Mouse (Mus musculus) hindbrain, embryonic 15.5 days (tissue): Measurements from ENCODE around the gene Ryr3. TPM values are rescaled to one million over a fixed set of nuclear protein-coding genes. Genes with fewer than 3 reads are reported as not detected.
A peak's percentile ranks its signal among the peaks of the same experiment; 100 is the strongest.
"Not testable (repeated sequence)": the region's sequence is repeated elsewhere in the genome, so short reads cannot be mapped to it uniquely, and the experiment has no call there.

Source experiments
- ATAC-seq: fragments of 200-750 bp; cut with Nextera tagmentation; 2 replicates; pipeline ENCODE4 v1.8.0; 2017; ENCODE audit warnings: low read depth, moderate number of reproducible peaks, moderate TSS enrichment; ENCODE audit not compliant: low FRiP score
- H3K27ac ChIP-seq: fragments of 300-500 bp; sonication (generic); replicated peaks from 2 replicates; pipeline ENCODE4 v1.5.1; 2015; ENCODE audit warnings: mild to moderate bottlenecking, inconsistent platforms
- H3K27me3 ChIP-seq: fragments of 300-500 bp; sonication (generic); 2 replicates; pipeline ENCODE4 v1.6.1; 2015; ENCODE audit warnings: control low read depth, inconsistent platforms
- H3K36me3 ChIP-seq: fragments of 300-500 bp; sonication (generic); 2 replicates; pipeline ENCODE4 v1.6.1; 2015; ENCODE audit warnings: control low read depth, inconsistent platforms
- H3K4me1 ChIP-seq: fragments of 300-500 bp; sonication (generic); replicated peaks from 2 replicates; pipeline ENCODE4 v1.6.1; 2015; ENCODE audit warnings: control low read depth, inconsistent platforms
- H3K4me2 ChIP-seq: fragments of 300-500 bp; sonication (generic); 2 replicates; pipeline ENCODE4 v1.6.1; 2015; ENCODE audit warnings: moderate library complexity, mild to moderate bottlenecking, inconsistent platforms
- H3K4me3 ChIP-seq: fragments of 300-500 bp; sonication (generic); 2 replicates; pipeline ENCODE4 v1.5.1; 2015; ENCODE audit warnings: mild to moderate bottlenecking, inconsistent platforms
- H3K9ac ChIP-seq: fragments of 300-500 bp; sonication (generic); 2 replicates; pipeline ENCODE4 v1.6.1; 2015; ENCODE audit warnings: inconsistent platforms
- H3K9me3 ChIP-seq: fragments of 300-500 bp; sonication (generic); 2 replicates; pipeline ENCODE4 v1.6.1; 2016; ENCODE audit warnings: control low read depth, inconsistent platforms
- WGBS: fragments of 180-500 bp; shearing (Covaris S2); methylation state at CpG from one replicate; pipeline ENCODE4 v1.1.7; 2015; 5-methylcytosine and 5-hydroxymethylcytosine counted together
- polyA plus RNA-seq: library from polyadenylated mRNA; unstranded; fragments of >200 nt; fragmentation: Nextera tagmentation; extraction: Ambion mirVana; gene quantifications from 2 replicates; pipeline ENCODE4 v1.2.1, GENCODE M21; 2015

Gene Ryr3
- polyA plus RNA-seq, 1 experiment from 2014 or later, result 5.5 TPM

GRCm38 (mm10) chr2:113092756-113093155 lies 124.1 kb downstream of the Ryr3 start:
- Histone ChIP-seq H3K36me3 (no peaks in the 10 kb centered on the region), H3K27me3 (no peaks in the 10 kb centered on the region), H3K4me1 (no peaks in the 10 kb centered on the region), H3K27ac (no peak overlapping the region), H3K9me3 (no peaks in the 10 kb centered on the region), H3K4me2 (no peak overlapping the region), H3K4me3 (no peak overlapping the region), H3K9ac (no peak overlapping the region)
- WGBS, result 100% methylated on average over 1 of the region's 1 CpGs
- ATAC-seq, result no peak

DNA sequence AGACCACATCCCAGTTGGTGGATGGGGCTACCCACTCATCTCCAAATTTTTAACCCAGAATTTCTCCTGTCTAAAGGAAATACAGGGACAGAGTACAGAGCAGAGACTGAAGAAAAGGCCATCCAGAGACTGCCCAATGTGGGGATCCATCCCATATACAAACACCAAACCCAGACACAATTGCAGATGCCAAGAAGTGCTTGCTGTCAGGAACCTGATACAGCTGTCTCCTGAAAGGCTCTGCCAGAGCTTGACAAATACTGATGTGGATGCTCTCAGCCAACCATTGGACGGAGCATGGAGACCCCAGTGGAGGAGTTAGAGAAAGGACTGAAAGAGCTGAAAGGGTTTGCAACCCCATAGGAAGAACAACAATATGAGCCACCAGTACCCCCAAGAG lies 125.6 kb downstream of the Ryr3 start:
- H3K9ac ChIP-seq, H3K36me3 ChIP-seq, H3K9me3 ChIP-seq, H3K27ac ChIP-seq, H3K4me2 ChIP-seq, ATAC-seq, H3K4me1 ChIP-seq, H3K4me3 ChIP-seq, H3K27me3 ChIP-seq: not testable (repeated sequence)
- WGBS, result 81% methylated on average over 1 of the region's 1 CpGs

DNA sequence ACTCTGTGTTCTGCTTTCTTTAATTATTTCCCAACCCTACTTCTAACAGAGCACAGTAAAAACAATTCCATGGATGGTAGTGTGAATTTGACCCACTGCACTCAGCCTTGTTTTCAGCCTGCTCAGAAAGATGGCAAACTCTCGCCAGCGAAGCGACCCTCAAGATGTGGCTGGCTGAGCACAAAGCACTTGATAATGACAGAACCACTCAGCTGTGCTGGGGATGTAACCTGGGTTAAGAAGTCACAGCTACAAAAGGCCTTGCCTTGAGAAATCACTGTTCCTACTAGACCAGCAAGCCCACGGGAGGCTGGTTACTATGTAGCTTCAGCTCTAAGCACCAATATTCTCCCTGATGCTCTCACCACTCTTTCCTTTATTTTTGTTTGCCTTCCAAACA lies 140.5 kb downstream of the Ryr3 start:
- no peaks in the 10 kb centered on the region for H3K27me3 ChIP-seq
- H3K9ac ChIP-seq, result no peak overlapping the region
- H3K27ac ChIP-seq, result no peak overlapping the region
- 73% methylated on average over 4 of the region's 4 CpGs for WGBS
- no peaks in the 10 kb centered on the region for H3K36me3 ChIP-seq
- no peak overlapping the region for H3K4me2 ChIP-seq
- no peaks in the 10 kb centered on the region for H3K4me1 ChIP-seq
- ATAC-seq, result no peak
- no peak overlapping the region for H3K4me3 ChIP-seq
- H3K9me3 ChIP-seq, result no peaks in the 10 kb centered on the region

DNA sequence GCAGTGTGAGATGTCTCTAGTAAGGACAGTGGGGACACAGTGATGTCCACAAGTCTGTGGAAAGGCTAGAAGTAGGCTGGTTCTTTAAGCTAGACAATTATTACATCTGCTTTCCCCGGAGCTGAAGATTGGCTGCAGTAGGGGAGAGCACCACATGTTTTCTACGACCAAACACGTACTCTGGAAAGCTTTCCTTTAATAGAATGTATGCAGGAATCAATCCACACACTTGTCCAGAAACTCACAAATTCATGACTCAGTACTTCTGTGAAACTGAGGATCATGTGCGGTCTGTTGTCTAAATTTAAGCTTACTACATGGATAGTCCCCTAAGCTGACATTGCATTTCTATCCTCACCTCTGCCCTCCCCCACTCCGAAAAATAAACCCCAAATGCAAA lies 157.5 kb downstream of the Ryr3 start:
- Histone ChIP-seq H3K27me3 (no peaks in the 10 kb centered on the region), H3K9ac (no peak overlapping the region), H3K4me3 (no peak overlapping the region), H3K9me3 (no peaks in the 10 kb centered on the region), H3K27ac (no peak overlapping the region), H3K4me2 (no peak overlapping the region), H3K36me3 (no peaks in the 10 kb centered on the region), H3K4me1 (no peaks in the 10 kb centered on the region)
- WGBS, result 85% methylated on average over 5 of the region's 5 CpGs
- ATAC-seq, result no peak

DNA sequence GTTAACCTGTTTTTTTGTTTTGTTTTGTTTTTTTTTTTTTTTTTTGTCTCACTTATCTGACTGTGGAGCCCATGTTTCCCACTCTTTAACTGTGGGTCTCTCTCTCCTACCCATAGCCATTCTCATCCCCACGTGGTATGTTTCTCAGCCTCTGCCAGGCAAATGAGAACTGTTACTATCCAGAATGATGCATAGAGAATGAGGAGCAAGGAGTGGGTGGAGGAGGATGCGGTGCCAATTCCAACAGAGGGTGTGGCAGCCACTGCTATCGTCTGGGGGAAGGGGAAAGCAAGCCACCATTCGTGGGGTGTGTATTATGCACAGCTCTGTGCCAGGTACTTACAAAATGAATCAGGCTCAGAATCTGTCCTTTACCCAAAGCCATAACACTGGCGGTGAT lies 158.0 kb downstream of the Ryr3 start:
- no peaks in the 10 kb centered on the region for H3K4me1 ChIP-seq
- no peak overlapping the region for H3K9ac ChIP-seq
- WGBS, result 78% methylated on average over 5 of the region's 5 CpGs
- no peak overlapping the region for H3K4me3 ChIP-seq
- H3K27ac ChIP-seq, result no peak overlapping the region
- no peaks in the 10 kb centered on the region for H3K36me3 ChIP-seq
- no peaks in the 10 kb centered on the region for H3K9me3 ChIP-seq
- ATAC-seq, result no peak
- H3K27me3 ChIP-seq, result no peaks in the 10 kb centered on the region
- H3K4me2 ChIP-seq, result no peak overlapping the region

DNA sequence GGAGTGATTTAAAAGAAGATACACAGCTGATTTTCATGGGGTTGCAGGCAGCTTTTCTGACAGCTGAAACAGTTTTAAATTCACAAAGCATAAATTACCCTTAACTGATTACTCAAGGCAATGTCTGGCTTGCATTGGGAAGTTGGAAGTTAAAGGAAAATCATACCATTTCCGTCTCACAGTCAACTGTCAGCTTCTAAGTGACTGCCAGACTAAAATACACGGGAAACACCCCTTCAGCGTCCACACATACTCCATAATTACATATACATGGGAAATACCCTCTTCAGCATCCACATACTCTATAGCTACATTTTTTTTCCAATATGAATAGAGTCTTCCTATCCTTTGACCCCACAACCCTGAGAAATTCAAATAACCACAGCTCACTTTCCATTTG lies 158.8 kb downstream of the Ryr3 start:
- Histone ChIP-seq H3K4me3 (no peak overlapping the region), H3K36me3 (no peaks in the 10 kb centered on the region), H3K27ac (no peak overlapping the region), H3K4me1 (no peaks in the 10 kb centered on the region), H3K9me3 (no peaks in the 10 kb centered on the region), H3K4me2 (no peak overlapping the region), H3K9ac (no peak overlapping the region), H3K27me3 (no peaks in the 10 kb centered on the region)
- ATAC-seq, result no peak
- 76% methylated on average over 3 of the region's 3 CpGs for whole genome bisulfite sequencing

- H3K27me3 ChIP-seq, result no peaks in the 10 kb centered on the region
- H3K9ac ChIP-seq, result no peak overlapping the region
- no peak for ATAC-seq
- H3K4me3 ChIP-seq, result no peak overlapping the region
- H3K36me3 ChIP-seq, result no peaks in the 10 kb centered on the region
- no peaks in the 10 kb centered on the region for H3K9me3 ChIP-seq
- no peaks in the 10 kb centered on the region for H3K4me1 ChIP-seq
- WGBS, result 89% methylated on average over 2 of the region's 2 CpGs
- no peak overlapping the region for H3K27ac ChIP-seq
- H3K4me2 ChIP-seq, result no peak overlapping the region
These were observed 161.3 kb downstream of the Ryr3 start for GRCm38 (mm10) chr2:113055591-113055990.

DNA sequence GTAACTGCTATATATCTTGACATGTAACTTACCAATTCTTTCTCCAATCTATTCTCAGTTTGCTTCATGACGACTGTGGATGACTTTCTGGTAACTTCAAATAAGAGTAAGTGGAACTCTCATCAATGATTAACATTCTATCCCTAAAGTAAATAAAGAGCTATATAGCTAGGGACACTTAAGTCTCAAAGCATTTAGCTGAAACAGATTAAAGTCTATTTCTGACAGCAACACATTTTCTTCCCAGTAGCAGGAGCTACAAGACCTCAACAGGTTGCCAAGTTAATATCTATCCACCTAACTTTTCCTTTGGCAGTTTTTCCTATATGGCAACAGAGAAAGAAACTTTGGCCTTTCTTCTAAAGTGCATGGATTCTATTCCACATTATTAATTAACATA lies 167.1 kb downstream of the Ryr3 start:
- Histone ChIP-seq H3K4me3 (no peak overlapping the region), H3K27ac (no peak overlapping the region), H3K27me3 (no peaks in the 10 kb centered on the region), H3K4me2 (no peak overlapping the region), H3K4me1 (no peaks in the 10 kb centered on the region), H3K9ac (no peak overlapping the region), H3K9me3 (no peaks in the 10 kb centered on the region), H3K36me3 (no peaks in the 10 kb centered on the region)
- no peak for ATAC-seq
- 77% methylated on average over 1 of the region's 1 CpGs for WGBS

- no peak overlapping the region for H3K27ac ChIP-seq
- H3K4me2 ChIP-seq, result no peak overlapping the region
- no peak overlapping the region for H3K9ac ChIP-seq
- no peak for ATAC-seq
- H3K36me3 ChIP-seq, result no peaks in the 10 kb centered on the region
- WGBS, result 91% methylated on average over 2 of the region's 2 CpGs
- no peaks in the 10 kb centered on the region for H3K27me3 ChIP-seq
- no peaks in the 10 kb centered on the region for H3K9me3 ChIP-seq
- no peaks in the 10 kb centered on the region for H3K4me1 ChIP-seq
- no peak overlapping the region for H3K4me3 ChIP-seq
These were observed 180.3 kb downstream of the Ryr3 start for GRCm38 (mm10) chr2:113036550-113036949.

GRCm38 (mm10) chr2:113030689-113031088 lies 186.2 kb downstream of the Ryr3 start:
- WGBS, result 81% methylated on average over 5 of the region's 5 CpGs
- H3K27ac ChIP-seq, result no peak overlapping the region
- no peaks in the 10 kb centered on the region for H3K36me3 ChIP-seq
- H3K4me2 ChIP-seq, result no peak overlapping the region
- H3K4me1 ChIP-seq, result no peaks in the 10 kb centered on the region
- H3K4me3 ChIP-seq, result no peak overlapping the region
- peak; percentile 48; the same call in 1 of the 2 replicates for ATAC-seq
- H3K27me3 ChIP-seq, result no peaks in the 10 kb centered on the region
- no peaks in the 10 kb centered on the region for H3K9me3 ChIP-seq
- no peak overlapping the region for H3K9ac ChIP-seq

DNA sequence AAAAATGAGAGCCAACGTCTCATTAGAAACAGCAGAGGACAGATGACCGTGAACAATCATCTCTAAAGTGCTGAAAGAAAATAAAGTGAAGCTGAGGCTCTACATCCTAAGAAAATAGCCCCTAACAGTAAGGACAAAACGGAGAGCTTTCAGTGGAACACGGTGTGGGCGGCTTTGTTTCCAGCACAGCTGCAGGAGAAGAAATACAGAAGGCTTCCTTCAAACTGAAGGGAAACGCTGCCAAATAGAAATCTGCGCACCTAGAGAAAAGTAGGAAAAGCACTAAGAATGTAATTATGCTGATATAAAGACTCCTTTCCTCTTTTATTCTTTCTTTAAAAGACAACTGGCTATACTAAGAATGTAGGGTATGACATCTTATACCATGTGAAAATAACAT lies 197.0 kb downstream of the Ryr3 start:
- Histone ChIP-seq H3K4me2 (no peak overlapping the region), H3K27me3 (no peaks in the 10 kb centered on the region), H3K4me1 (no peaks in the 10 kb centered on the region), H3K27ac (no peak overlapping the region; the same call in 1 of the 2 replicates), H3K36me3 (no peaks in the 10 kb centered on the region), H3K9me3 (no peaks in the 10 kb centered on the region), H3K4me3 (no peak overlapping the region), H3K9ac (no peak overlapping the region)
- ATAC-seq, result no peak
- 58% methylated on average over 7 of the region's 7 CpGs for WGBS

- Histone ChIP-seq H3K36me3 (no peaks in the 10 kb centered on the region), H3K9ac (no peak overlapping the region), H3K4me3 (no peak overlapping the region), H3K27ac (no peak overlapping the region), H3K4me1 (no peaks in the 10 kb centered on the region), H3K4me2 (no peak overlapping the region), H3K9me3 (no peaks in the 10 kb centered on the region), H3K27me3 (no peaks in the 10 kb centered on the region)
- no peak for ATAC-seq
- WGBS, result 69% methylated on average over 1 of the region's 1 CpGs
These were observed 198.6 kb downstream of the Ryr3 start for GRCm38 (mm10) chr2:113018278-113018677.

DNA sequence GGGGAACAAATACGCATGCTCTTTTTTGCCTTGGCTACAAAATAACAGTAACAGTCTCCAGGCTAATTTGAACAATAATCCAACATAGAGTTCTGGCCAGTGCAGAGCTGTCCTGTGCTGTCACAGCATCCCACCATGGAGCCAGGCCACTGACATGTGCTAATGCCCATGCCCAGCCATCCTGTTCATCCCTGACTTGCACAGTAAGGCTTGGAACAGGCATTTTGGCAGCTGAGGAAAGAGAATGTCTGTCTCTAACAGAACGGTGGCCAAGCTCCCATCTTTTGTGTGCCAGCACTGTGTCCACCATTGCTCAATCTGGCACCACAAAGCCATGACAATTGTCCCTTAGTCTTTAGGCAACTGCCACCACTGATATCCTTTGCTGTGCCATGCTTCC lies 200.7 kb downstream of the Ryr3 start:
- ATAC-seq, result peak; percentile 59
- Histone ChIP-seq H3K4me1 (no peaks in the 10 kb centered on the region), H3K36me3 (no peaks in the 10 kb centered on the region), H3K27ac (no peak overlapping the region), H3K4me2 (no peak overlapping the region), H3K9ac (no peak overlapping the region), H3K4me3 (no peak overlapping the region), H3K27me3 (no peaks in the 10 kb centered on the region), H3K9me3 (no peaks in the 10 kb centered on the region)
- 63% methylated on average over 2 of the region's 2 CpGs for WGBS
